16 mouse cellular contexts compared by ENCODE assay signal in genomic region chr6:35271094-35271855, GRCm38 (mm10). TPM values are rescaled to one million over a fixed set of nuclear protein-coding genes. Genes with fewer than 3 reads are reported as not detected.
DNase-seq lines count a peak whose midpoint lies in the region; ATAC-seq and TF ChIP-seq lines count a peak whose summit lies in the region.
"Had no signal": no experiment of that assay in that cellular context is flagged by ENCODE, and none has a peak within 500 bp of the region (broad histone marks: within the 10 kb centered on the region; RNA-seq: fewer than 3 reads in every experiment).

No protein-coding gene starts in this region.

- no peaks in the 10 kb centered on the region for H3K9me3 ChIP-seq in hindbrain, embryonic 14.5 days (ENCODE audit: control insufficient read depth, low read length)
- no peaks in the 10 kb centered on the region for H3K9me3 ChIP-seq in hindbrain, embryonic 12.5 days (replicated peaks)
- H3K9me3 ChIP-seq in midbrain, embryonic 16.5 days (replicated peaks; ENCODE audit: control insufficient read depth, low read length, poor library complexity, severe bottlenecking) = no peaks in the 10 kb centered on the region
- no peaks in the 10 kb centered on the region for H3K9me3 ChIP-seq in midbrain, embryonic 11.5 days (ENCODE audit: control insufficient read depth, low read length)
- H3K9me3 ChIP-seq in intestine, postnatal 0 days (ENCODE audit: control insufficient read depth) = no peaks in the 10 kb centered on the region
- H3K9me3 ChIP-seq: embryonic facial prominence, embryonic 12.5 days; liver, embryonic 12.5 days; stomach, embryonic 15.5 days had no signal

- no peaks in the 10 kb centered on the region for H3K4me1 ChIP-seq in hindbrain, embryonic 14.5 days (replicated peaks; ENCODE audit: control insufficient read depth, insufficient read depth, low read length)
- no peaks in the 10 kb centered on the region for H3K4me1 ChIP-seq in hindbrain, embryonic 12.5 days
- no peaks in the 10 kb centered on the region for H3K4me1 ChIP-seq in midbrain, embryonic 16.5 days (ENCODE audit: control insufficient read depth, insufficient read depth, low read length)
- H3K4me1 ChIP-seq in midbrain, embryonic 11.5 days (ENCODE audit: control insufficient read depth, insufficient read depth, low read length) = no peaks in the 10 kb centered on the region
- peaks cover 5% of the 10 kb centered on the region for H3K4me1 ChIP-seq in intestine, postnatal 0 days (replicated peaks; ENCODE audit: control insufficient read depth, insufficient read depth, low read length)
- H3K4me1 ChIP-seq: embryonic facial prominence, embryonic 12.5 days; neural tube, embryonic 12.5 days; stomach, embryonic 15.5 days had no signal

- intact Hi-C loops in gastrocnemius, postnatal 36 days (cut with DNase I) = no loop called here

- no peak overlapping the region for H3K4me3 ChIP-seq in hindbrain, embryonic 14.5 days (replicated peaks; ENCODE audit: low read length)
- H3K4me3 ChIP-seq in hindbrain, embryonic 12.5 days = no peak overlapping the region
- no peak overlapping the region for H3K4me3 ChIP-seq in midbrain, embryonic 16.5 days (ENCODE audit: low read depth, low read length)
- no peak overlapping the region for H3K4me3 ChIP-seq in midbrain, embryonic 11.5 days (ENCODE audit: low read depth, low read length)
- H3K4me3 ChIP-seq in intestine, postnatal 0 days (ENCODE audit: low read depth, low read length) = no peak overlapping the region
- H3K4me3 ChIP-seq: embryonic facial prominence, embryonic 12.5 days; heart, adult 2 months; liver, embryonic 12.5 days; neural tube, embryonic 12.5 days; stomach, embryonic 15.5 days had no signal

- H3K4me2 ChIP-seq in hindbrain, embryonic 14.5 days (replicated peaks) = no peak overlapping the region
- H3K4me2 ChIP-seq in hindbrain, embryonic 12.5 days (replicated peaks) = no peak overlapping the region
- H3K4me2 ChIP-seq in midbrain, embryonic 16.5 days (ENCODE audit: low read length) = no peak overlapping the region
- no peak overlapping the region for H3K4me2 ChIP-seq in midbrain, embryonic 11.5 days
- H3K4me2 ChIP-seq in intestine, postnatal 0 days (replicated peaks; ENCODE audit: low read depth) = 0 out of 2 replicates have a peak overlapping the region, but pooled peaks have one; percentile 27
- H3K4me2 ChIP-seq: embryonic facial prominence, embryonic 12.5 days; liver, embryonic 12.5 days; neural tube, embryonic 12.5 days; stomach, embryonic 15.5 days had no signal

- peak; percentile 31; the same call in 1 of the 2 replicates for ATAC-seq in hindbrain, embryonic 14.5 days (ENCODE audit: low FRiP score)
- ATAC-seq in hindbrain, embryonic 12.5 days (ENCODE audit: low FRiP score) = no peak
- peak; percentile 56; the same call in 1 of the 2 replicates for ATAC-seq in midbrain, embryonic 16.5 days
- ATAC-seq in midbrain, embryonic 11.5 days (ENCODE audit: low FRiP score) = no peak
- no peak for ATAC-seq in intestine, postnatal 0 days
- ATAC-seq: liver, embryonic 12.5 days; Patski had no signal

- H3K27me3 ChIP-seq in hindbrain, embryonic 14.5 days (ENCODE audit: control insufficient read depth, insufficient read depth, low read length) = no peaks in the 10 kb centered on the region
- H3K27me3 ChIP-seq in hindbrain, embryonic 12.5 days = no peaks in the 10 kb centered on the region
- H3K27me3 ChIP-seq in midbrain, embryonic 16.5 days (ENCODE audit: control insufficient read depth, insufficient read depth, low read depth, low read length) = no peaks in the 10 kb centered on the region
- no peaks in the 10 kb centered on the region for H3K27me3 ChIP-seq in midbrain, embryonic 11.5 days (ENCODE audit: control insufficient read depth, insufficient read depth, low read length)
- H3K27me3 ChIP-seq in intestine, postnatal 0 days (replicated peaks; ENCODE audit: control insufficient read depth, insufficient read depth, low read length) = no peaks in the 10 kb centered on the region
- H3K27me3 ChIP-seq: embryonic facial prominence, embryonic 12.5 days; liver, embryonic 12.5 days; neural tube, embryonic 12.5 days; Patski; stomach, embryonic 15.5 days had no signal

- H3K36me3 ChIP-seq in hindbrain, embryonic 14.5 days (replicated peaks; ENCODE audit: control insufficient read depth, insufficient read depth) = no peaks in the 10 kb centered on the region
- H3K36me3 ChIP-seq in hindbrain, embryonic 12.5 days = no peaks in the 10 kb centered on the region
- no peaks in the 10 kb centered on the region for H3K36me3 ChIP-seq in midbrain, embryonic 16.5 days (ENCODE audit: control insufficient read depth, insufficient read depth, low read length)
- H3K36me3 ChIP-seq in midbrain, embryonic 11.5 days (ENCODE audit: control insufficient read depth, insufficient read depth, low read length) = no peaks in the 10 kb centered on the region
- no peaks in the 10 kb centered on the region for H3K36me3 ChIP-seq in intestine, postnatal 0 days (ENCODE audit: control insufficient read depth, insufficient read depth)
- H3K36me3 ChIP-seq: embryonic facial prominence, embryonic 12.5 days; neural tube, embryonic 12.5 days; stomach, embryonic 15.5 days had no signal

- H3K9ac ChIP-seq in hindbrain, embryonic 14.5 days = no peak overlapping the region
- no peak overlapping the region for H3K9ac ChIP-seq in hindbrain, embryonic 12.5 days
- no peak overlapping the region for H3K9ac ChIP-seq in midbrain, embryonic 16.5 days (ENCODE audit: low read depth, low read length)
- H3K9ac ChIP-seq in midbrain, embryonic 11.5 days (ENCODE audit: low read length) = no peak overlapping the region
- H3K9ac ChIP-seq in intestine, postnatal 0 days (ENCODE audit: low read depth, low read length) = no peak overlapping the region
- H3K9ac ChIP-seq: embryonic facial prominence, embryonic 12.5 days; liver, embryonic 12.5 days; neural tube, embryonic 12.5 days; stomach, embryonic 15.5 days had no signal

- no peak overlapping the region for H3K27ac ChIP-seq in hindbrain, embryonic 14.5 days
- no peak overlapping the region for H3K27ac ChIP-seq in hindbrain, embryonic 12.5 days
- H3K27ac ChIP-seq in midbrain, embryonic 16.5 days (ENCODE audit: low read length) = no peak overlapping the region
- no peak overlapping the region for H3K27ac ChIP-seq in midbrain, embryonic 11.5 days (ENCODE audit: low read depth, low read length)
- H3K27ac ChIP-seq in intestine, postnatal 0 days (ENCODE audit: low read depth, low read length) = peak overlapping the region; percentile 41
- H3K27ac ChIP-seq: embryonic facial prominence, embryonic 12.5 days; heart, adult 2 months; liver, embryonic 12.5 days; neural tube, embryonic 12.5 days; stomach, embryonic 15.5 days had no signal

- DNase-seq in hindbrain, embryonic 14.5 days (ENCODE audit: low spot score) = no peak
- DNase-seq in midbrain, embryonic 11.5 days (ENCODE audit: low spot score, missing footprints) = no peak
- DNase-seq in cerebellum, adult 9-10 months = peak; percentile 19
- DNase-seq in urinary bladder, adult 18-20 months (ENCODE audit: low spot score in 2 of 2) = no peak
- DNase-seq in gastrocnemius, postnatal 36 days = no peak
- DNase-seq: heart, adult 2 months; thymus, postnatal 4 days had no signal

- WGBS in hindbrain, embryonic 14.5 days = 78% methylated on average over 12 of the region's 12 CpGs
- 85% methylated on average over 12 of the region's 12 CpGs for WGBS in hindbrain, embryonic 12.5 days
- WGBS in midbrain, embryonic 16.5 days = 77% methylated on average over 12 of the region's 12 CpGs
- 91% methylated on average over 12 of the region's 12 CpGs for WGBS in midbrain, embryonic 11.5 days
- 72% methylated on average over 12 of the region's 12 CpGs for WGBS in intestine, postnatal 0 days

- TF ChIP-seq CTCF in intestine, postnatal 0 days (IDR thresholded peaks at IDR 0.05; ENCODE audit: low read depth) = no peak

RNA-seq across cellular contexts. Expression of gene Slc13a4, which starts 36.7 kb away (rescaled TPM):
- 7.5 and 7.8 TPM in 2 replicates for polyA plus RNA-seq in hindbrain, embryonic 14.5 days (2014; fragmentation: Nextera tagmentation; extraction: Ambion mirVana)
- 0.77 and 1.3 TPM in 2 replicates for polyA plus RNA-seq in hindbrain, embryonic 12.5 days (2016; fragmentation: Nextera tagmentation; extraction: Ambion mirVana)
- 5.8 and 8.0 TPM in 2 replicates for polyA plus RNA-seq in midbrain, embryonic 16.5 days (2015; fragmentation: Nextera tagmentation; extraction: Ambion mirVana)
- polyA plus RNA-seq in midbrain, embryonic 11.5 days (2014; fragmentation: Nextera tagmentation; extraction: Ambion mirVana) = 0.19 and 0.29 TPM in 2 replicates
- polyA plus RNA-seq in intestine, postnatal 0 days (2015; fragmentation: Nextera tagmentation; extraction: Ambion mirVana) = 0.72 and 0.76 TPM in 2 replicates
- under 1 TPM in 1 of 2 experiments, not detected in 1; 0.18 TPM for total RNA-seq in gastrocnemius, postnatal 36 days (2021)
- total RNA-seq: heart, adult 2 months had no signal
- polyA plus RNA-seq: Patski had no signal

RNA-seq across cellular contexts. Expression of gene Fam180a, which starts 54.7 kb away (rescaled TPM):
- 0.93 and 1.1 TPM in 2 replicates for polyA plus RNA-seq in hindbrain, embryonic 14.5 days (2014; fragmentation: Nextera tagmentation; extraction: Ambion mirVana)
- 0.39 and 0.65 TPM in 2 replicates for polyA plus RNA-seq in hindbrain, embryonic 12.5 days (2016; fragmentation: Nextera tagmentation; extraction: Ambion mirVana)
- 1.5 and 1.7 TPM in 2 replicates for polyA plus RNA-seq in midbrain, embryonic 16.5 days (2015; fragmentation: Nextera tagmentation; extraction: Ambion mirVana)
- polyA plus RNA-seq in midbrain, embryonic 11.5 days (2014; fragmentation: Nextera tagmentation; extraction: Ambion mirVana) = not detected in 2 replicates
- 1.5 and 1.9 TPM in 2 replicates for polyA plus RNA-seq in intestine, postnatal 0 days (2015; fragmentation: Nextera tagmentation; extraction: Ambion mirVana)
- under 1 TPM; 0.67 to 0.79 TPM for total RNA-seq in gastrocnemius, postnatal 36 days (2021)
- total RNA-seq: megakaryocyte, adult 5-6 weeks had no signal
- polyA plus RNA-seq: embryonic facial prominence, embryonic 12.5 days; liver, embryonic 12.5 days; neural tube, embryonic 12.5 days; Patski had no signal

Comparison
In these comparisons a context has a peak if more than half of its experiments do, and no peak if none do; other contexts are left out.
1. ATAC-seq: peak in hindbrain, embryonic 14.5 days (single experiment) and midbrain, embryonic 16.5 days (single experiment); none in hindbrain, embryonic 12.5 days (single experiment), midbrain, embryonic 11.5 days (single experiment) and intestine, postnatal 0 days (single experiment).